Mouse (Mus musculus) liver, embryonic 14.5 days (tissue): Measurements from ENCODE around the gene Fgd3.

Source experiments
- CTCF ChIP-seq: IDR thresholded peaks from 2 replicates; pipeline ENCODE4 v1.5.1; 2016; ENCODE audit warnings: antibody characterized with exemption, low read depth, control low read depth
- EP300 ChIP-seq: IDR thresholded peaks from 2 replicates; pipeline ENCODE4 v1.6.1; 2016; ENCODE audit warnings: antibody characterized with exemption, low read depth

GRCm38 (mm10) chr13:49243492-49243891 is 76.6 kb downstream of the Fgd3 start:
- TF ChIP-seq CTCF (no peak), EP300 (no peak)
